Mouse (Mus musculus): ENCODE measurements around the gene Vmn2r113. TPM values are rescaled to one million over a fixed set of nuclear protein-coding genes. Genes with fewer than 3 reads are reported as not detected.
"Not testable (repeated sequence)": the region's sequence is repeated elsewhere in the genome, so short reads cannot be mapped to it uniquely, and the experiment has no call there.

Gene Vmn2r113
- not detected for total RNA-seq (2022)

GRCm38 (mm10) chr17:22942684-22943083 lies at the start of gene Vmn2r113:
Vmn2r113 (plus strand) TSS chr17:22942984.
- DNase-seq (ENCODE audit: low spot score): not testable (repeated sequence)

Other genes starting within 250 kb of the Vmn2r113 start
- gene Zfp945, start 75.8 kb upstream of the Vmn2r113 start, total RNA-seq (2022): 1 to 10 TPM; 4.1 to 7.5 (median 6.0) TPM
- gene Vmn2r-ps130, start 118.2 kb downstream of the Vmn2r113 start, total RNA-seq (2022): not detected